ENCODE assay signal across 11 mouse cellular contexts in the genomic region with DNA sequence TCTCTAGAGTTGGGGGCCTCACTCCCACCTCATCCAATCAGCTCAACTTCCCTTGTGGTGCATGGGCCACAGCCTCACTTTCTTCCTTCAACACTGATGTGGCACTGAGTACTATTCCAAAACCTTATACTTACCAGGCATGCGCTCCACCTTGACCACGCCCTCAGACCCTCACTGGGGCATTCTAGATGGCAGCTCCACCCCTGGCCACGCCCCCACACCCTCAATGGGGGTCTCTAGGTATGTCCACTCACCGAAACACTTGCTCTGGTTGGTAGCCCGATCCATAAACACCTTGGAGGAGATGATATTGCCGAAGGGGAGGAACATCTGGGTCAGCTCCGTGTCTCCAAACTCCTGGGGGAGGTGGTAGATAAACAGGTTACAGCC. TPM values are rescaled to one million over a fixed set of nuclear protein-coding genes. Genes with fewer than 3 reads are reported as not detected.
DNase-seq lines count a peak whose midpoint lies in the region; TF ChIP-seq lines count a peak whose summit lies in the region.
"Had no signal": no experiment of that assay in that cellular context is flagged by ENCODE, and none has a peak within 500 bp of the region (broad histone marks: within the 10 kb centered on the region; RNA-seq: fewer than 3 reads in every experiment).

No protein-coding gene starts in this region.

- no peak for TF ChIP-seq CTCF in left cerebral cortex, adult 2 months (IDR thresholded peaks at IDR 0.05)

- H3K4me3 ChIP-seq in left cerebral cortex, adult 2 months: no peak overlapping the region
- H3K4me3 ChIP-seq: hindbrain, embryonic 10.5 days had no signal

- no peak overlapping the region for H3K27ac ChIP-seq in left cerebral cortex, adult 2 months
- H3K27ac ChIP-seq: hindbrain, embryonic 10.5 days had no signal

- DNase-seq in cerebellum, postnatal 14 days: peak; percentile 26 to 43
- DNase-seq in cerebellum, adult 18-20 months: no peak
- DNase-seq in left cerebral cortex, adult 2 months (ENCODE audit: extremely low spot score in 1 of 2, low spot score in 2 of 2): peak; percentile 11 to 19
- DNase-seq in left cerebral cortex, postnatal 25 days (ENCODE audit: low spot score in 2 of 2): no peak
- peak; percentile 6 for DNase-seq in brain, adult 2 months (ENCODE audit: low read depth, low spot score)
- peak; percentile 19 for DNase-seq in right cerebral cortex, postnatal 14 days
- no peak for DNase-seq in adrenal gland, adult 18-20 months (ENCODE audit: low spot score in 2 of 2)
- DNase-seq in T-cell, adult 2 months (ENCODE audit: low spot score): no peak
- DNase-seq: adrenal gland, adult 2 months; left cerebral cortex, postnatal 4 days had no signal

- intact Hi-C loops in left cerebral cortex, adult 2 months (cut with DNase I): no loop called here
- intact Hi-C loops in left cerebral cortex, postnatal 25 days (cut with DNase I): no loop called here

RNA-seq across cellular contexts. Expression of gene Nfic, which starts 7.0 kb away (rescaled TPM):
- total RNA-seq in left cerebral cortex, adult 2 months (2021): 10 to 100 TPM; 93.4 to 94.9 TPM
- 10 to 100 TPM; 81.1 to 87.3 TPM for total RNA-seq in left cerebral cortex, postnatal 25 days (2021)
- 10 to 100 TPM; 69.1 to 78.7 TPM for total RNA-seq in adrenal gland, adult 18-20 months (2021)

RNA-seq across cellular contexts. Expression of gene Celf5, which starts 20.1 kb away (rescaled TPM):
- 100 to 1,000 TPM; 284 to 288 TPM for total RNA-seq in left cerebral cortex, adult 2 months (2021)
- 100 to 1,000 TPM; 285 to 286 TPM for total RNA-seq in left cerebral cortex, postnatal 25 days (2021)
- under 1 TPM; 0.42 to 0.50 TPM for total RNA-seq in adrenal gland, adult 18-20 months (2021)

RNA-seq across cellular contexts. Expression of gene Ncln, which starts 33.8 kb away (rescaled TPM):
- total RNA-seq in left cerebral cortex, adult 2 months (2021): 10 to 100 TPM; 78.3 to 80.8 TPM
- 10 to 100 TPM; 76.4 to 77.0 TPM for total RNA-seq in left cerebral cortex, postnatal 25 days (2021)
- 100 to 1,000 TPM; 106 to 118 TPM for total RNA-seq in adrenal gland, adult 18-20 months (2021)

RNA-seq across cellular contexts. Expression of gene S1pr4, which starts 37.5 kb away (rescaled TPM):
- total RNA-seq in left cerebral cortex, adult 2 months (2021): under 1 TPM; 0.56 to 0.70 TPM
- total RNA-seq in left cerebral cortex, postnatal 25 days (2021): under 1 TPM; 0.53 to 0.73 TPM
- total RNA-seq in adrenal gland, adult 18-20 months (2021): 1 to 10 TPM; 1.3 to 1.4 TPM

Comparison
In these comparisons a context has a peak if more than half of its experiments do, and no peak if none do; other contexts are left out.
1. DNase-seq: peak in cerebellum, postnatal 14 days (2 of 2), left cerebral cortex, adult 2 months (2 of 2), brain, adult 2 months (single experiment) and right cerebral cortex, postnatal 14 days (single experiment); none in cerebellum, adult 18-20 months (0 of 2), left cerebral cortex, postnatal 25 days (0 of 2), adrenal gland, adult 18-20 months (0 of 2) and T-cell, adult 2 months (single experiment).
2. RNA of gene Celf5, which starts 20.1 kb away (total RNA-seq): 284 to 288 TPM in left cerebral cortex, adult 2 months and 285 to 286 TPM in left cerebral cortex, postnatal 25 days; 0.42 to 0.50 TPM in adrenal gland, adult 18-20 months; every median in the first group is over 100 times any median in the second.